Mouse (Mus musculus): ENCODE measurements around the gene Htr5b. TPM values are rescaled to one million over a fixed set of nuclear protein-coding genes. Genes with fewer than 3 reads are reported as not detected.

The Htr5b gene
- polyA plus RNA-seq (2012; rRNA removed), result not detected in 2 replicates

DNA sequence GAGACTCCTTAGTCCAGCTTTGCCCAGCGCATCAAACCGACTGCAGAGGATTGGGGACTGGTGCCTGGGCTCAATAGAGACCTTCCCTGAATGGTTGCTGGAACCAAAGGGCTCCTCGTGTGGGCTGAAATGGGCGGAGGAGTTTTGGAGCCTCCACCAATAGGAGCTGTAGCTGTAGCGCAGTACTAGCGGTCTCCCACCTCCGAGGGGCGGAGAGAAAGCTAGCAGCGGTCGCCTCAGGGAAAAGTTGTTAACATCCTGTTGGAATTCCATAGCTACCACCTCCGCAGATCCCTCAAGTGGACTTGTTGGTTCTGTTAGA, at the start of gene Htr5b:
Htr5b (minus strand) TSS at position 67 of the 322 bp plus-strand sequence.
- DNase-seq (ENCODE audit: low spot score), result no peak

DNA sequence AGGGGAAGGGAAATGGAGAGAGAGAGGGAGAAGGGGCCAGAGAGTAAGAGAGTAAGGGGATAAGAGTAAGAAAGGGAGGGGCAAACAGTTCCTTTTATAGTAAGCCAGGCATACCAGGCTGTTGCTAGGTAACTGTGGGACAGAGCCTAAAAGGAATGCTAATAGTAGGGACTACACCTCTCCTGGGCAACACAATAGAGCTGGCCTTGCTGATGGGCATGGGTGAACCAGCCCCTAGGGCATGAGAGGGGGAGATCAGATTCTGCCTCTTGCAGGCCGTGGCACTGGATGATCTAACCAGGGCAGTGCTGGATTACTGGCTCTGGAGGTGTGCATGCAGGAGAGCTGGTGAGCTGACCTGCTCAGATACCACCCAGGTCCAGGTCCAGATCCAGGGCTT, 49.2 kb upstream of the Htr5b start:
- DNase-seq (ENCODE audit: low spot score), result no peak

DNA sequence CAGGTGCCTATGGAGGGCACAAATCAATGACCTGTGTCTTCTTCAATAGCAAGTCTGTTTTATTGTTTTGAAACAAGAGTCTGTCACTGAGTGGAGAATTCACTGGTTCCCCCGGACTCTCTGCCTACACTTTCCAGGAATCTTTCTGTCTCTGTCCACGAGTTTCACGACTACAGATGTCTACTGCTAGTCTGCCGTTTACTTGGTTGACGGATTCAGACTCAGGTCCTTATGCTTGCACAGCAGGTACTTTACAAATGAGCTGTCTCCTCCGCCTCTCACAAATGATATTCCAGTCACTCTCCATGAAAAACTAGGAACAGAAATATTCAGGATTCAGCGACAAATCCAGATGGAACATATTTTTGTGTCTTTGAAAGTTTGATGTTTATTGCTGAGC, 42.3 kb upstream of the Htr5b start:
- no peak for DNase-seq (ENCODE audit: low spot score)

DNA sequence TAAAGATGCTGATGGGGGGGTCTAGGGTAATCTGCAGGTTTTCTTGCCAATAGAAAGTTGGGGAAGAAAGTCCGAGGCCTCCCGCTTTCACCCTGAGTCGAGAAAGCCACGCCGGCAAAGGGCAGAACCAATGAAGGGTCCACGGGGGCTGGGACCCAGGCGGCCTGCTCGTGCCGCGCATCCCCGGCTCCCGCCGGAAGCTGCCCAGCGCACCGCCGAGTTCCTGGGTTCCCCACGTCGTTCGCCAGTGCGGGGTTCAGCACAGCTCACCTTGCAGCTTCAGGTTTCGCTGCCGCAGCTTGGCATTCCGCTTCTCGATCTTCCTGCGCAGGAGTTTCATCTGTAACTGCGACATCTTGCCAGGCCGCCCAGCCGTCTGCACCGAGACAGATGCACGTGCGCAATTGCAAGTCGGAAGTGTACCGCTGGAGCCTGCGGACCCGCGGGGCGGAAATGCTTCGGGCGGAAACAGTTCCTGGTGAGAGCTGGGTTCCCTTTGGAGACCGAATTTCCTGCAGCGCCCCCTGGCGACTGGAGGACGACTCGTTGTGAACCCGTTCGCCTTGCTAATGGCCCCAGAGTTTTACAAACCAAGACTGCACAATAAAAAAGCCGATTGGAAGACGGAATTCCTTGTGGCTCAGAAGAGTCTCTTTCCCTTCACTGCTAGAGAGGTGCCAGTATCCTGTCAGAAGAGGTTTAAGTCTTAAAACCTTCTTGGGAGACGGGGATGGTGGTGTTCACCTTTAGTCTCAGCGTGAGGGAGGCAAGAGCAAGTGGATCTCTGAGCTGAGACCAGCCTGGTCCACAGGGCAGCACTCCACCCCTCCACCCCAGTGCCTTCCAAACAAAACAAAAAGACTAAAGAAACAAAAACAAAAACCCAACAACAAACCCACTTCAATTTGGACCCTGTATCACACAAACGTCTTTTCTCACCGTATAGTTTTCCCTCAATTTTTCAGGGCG, 39.5 kb upstream of the Htr5b start, which contains the start of gene Ddx18:
Ddx18 (minus strand) TSS at position 469 of the 969 bp plus-strand sequence.
- DNase-seq (ENCODE audit: low spot score), result peak; percentile 97

DNA sequence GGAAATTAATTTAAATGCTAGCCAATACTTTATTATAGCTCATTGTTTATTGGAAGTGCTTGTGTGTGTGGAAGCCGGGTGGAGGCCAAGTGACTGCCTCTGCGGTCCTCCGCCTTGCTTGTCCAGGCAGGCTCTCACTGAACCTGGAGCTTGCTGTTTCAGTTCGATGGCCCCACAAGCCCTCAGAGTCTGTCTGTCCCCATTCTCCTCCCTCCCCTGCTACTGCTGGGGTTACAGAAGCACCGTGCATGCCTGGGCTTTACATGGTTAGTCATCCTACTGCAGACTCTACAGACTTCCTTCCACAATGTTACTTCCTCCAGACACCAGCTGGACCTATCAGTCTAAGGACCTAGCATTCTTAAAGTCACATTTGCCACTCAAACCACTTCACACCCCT, 29.6 kb upstream of the Htr5b start:
- no peak for DNase-seq (ENCODE audit: low spot score)

DNA sequence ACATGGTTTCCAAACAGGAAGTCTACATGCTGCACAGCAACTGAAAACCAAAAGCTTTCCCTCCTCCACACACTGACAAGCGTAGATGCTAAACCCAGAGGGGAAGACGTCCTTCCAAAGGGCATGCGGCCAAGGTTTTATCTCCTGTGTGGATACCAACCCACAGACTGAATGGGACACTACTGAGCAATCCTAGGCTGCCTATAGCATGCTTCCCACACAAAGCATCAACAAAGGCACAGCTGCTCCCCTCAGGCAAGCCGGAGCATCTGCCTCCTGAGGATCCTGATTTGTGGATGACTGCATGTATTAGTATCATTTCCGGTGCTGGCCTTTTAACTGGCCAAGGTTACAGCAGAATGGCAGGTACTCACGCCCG, 23.2 kb upstream of the Htr5b start:
- DNase-seq (ENCODE audit: low spot score), result no peak

DNA sequence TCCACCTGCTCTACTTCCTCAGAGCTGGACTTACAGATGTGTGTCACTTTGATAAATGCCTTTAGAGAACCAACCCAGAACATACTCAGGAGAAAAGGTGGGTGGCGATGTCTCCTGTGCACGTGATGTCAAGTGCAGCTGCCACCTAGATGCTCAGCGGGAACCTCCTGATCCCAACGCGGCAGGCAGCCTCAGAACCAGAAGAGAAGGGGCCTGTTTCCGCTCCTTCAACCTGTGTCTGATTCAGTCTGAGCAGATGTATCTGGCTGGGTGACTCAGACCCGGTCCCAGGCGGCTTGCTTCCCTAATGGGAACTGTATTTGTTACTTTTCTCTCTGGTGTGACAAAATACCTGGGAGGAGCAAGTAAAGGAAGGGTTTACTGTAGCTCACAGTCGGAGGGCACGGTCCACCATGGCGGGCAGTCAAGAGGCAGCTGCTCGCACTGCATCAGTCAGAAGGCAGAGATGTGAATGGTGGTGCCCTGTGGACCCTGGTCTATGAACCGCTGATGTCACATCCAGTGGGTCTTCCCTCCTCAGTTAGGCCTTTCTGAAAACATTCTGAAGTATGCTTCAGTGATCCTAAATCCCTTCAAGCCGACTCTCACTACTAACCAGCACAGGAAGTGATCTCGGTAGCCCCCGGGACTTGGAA, 22.7 kb upstream of the Htr5b start:
- DNase-seq (ENCODE audit: low spot score), result no peak

DNA sequence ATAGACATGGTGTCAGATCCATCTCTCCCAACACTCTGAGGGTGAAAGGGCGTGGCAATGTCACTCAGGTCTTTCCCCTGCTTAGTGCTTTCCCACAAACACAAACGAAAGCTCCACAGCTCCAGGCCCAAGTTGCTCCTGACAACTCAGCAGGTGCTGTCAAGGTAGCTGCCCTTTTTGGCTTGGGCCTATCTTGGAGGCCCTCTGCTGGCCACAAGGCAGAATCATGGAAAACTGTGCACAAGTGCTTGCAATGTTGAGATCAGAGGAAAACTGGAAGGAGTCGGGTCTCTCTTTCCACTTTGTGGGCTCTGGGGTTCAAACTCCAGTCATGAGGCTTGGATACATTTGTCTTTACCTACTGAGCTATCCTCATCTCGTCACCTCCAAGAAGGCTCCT, 21.2 kb upstream of the Htr5b start:
- DNase-seq (ENCODE audit: low spot score), result no peak

DNA sequence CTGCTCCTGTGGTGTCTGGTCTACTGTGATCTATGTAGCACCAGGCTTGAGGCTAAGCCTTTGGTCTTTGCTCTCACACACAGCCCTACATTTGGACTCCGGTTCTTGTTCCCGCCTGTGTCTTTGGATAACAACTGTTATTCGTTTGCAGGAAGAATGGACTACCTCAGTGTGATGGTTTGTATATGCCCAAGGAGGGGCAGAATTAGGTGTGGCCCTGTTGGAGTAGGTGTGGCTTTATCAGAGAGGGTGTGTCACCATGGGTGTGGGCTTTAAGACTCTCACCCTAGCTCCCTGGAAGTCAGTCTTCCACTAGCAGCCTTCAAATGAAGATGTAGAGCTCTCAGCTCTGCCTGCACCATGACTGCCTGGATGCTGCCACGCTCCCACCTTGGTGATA, 20.4 kb upstream of the Htr5b start:
- DNase-seq (ENCODE audit: low spot score), result no peak

DNA sequence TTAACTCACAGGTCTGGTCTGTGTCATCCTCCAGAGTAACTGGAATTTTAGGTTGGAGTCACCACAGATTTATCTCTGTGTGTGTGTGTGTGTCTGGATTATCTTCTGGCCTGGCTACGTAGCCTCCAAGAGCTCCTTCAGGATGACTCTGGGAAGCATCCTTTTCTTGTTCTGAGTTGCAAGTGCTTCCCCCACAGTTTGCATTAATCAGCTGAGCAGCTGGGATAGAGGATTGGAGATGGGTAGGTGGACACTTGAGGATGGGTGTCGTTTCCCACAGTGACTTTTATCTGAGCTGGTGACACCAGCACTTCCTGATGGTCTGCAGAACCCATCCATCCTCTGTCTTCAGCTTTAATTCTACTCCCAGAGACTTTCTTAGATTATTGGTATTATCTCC, 18.6 kb upstream of the Htr5b start:
- no peak for DNase-seq (ENCODE audit: low spot score)

DNA sequence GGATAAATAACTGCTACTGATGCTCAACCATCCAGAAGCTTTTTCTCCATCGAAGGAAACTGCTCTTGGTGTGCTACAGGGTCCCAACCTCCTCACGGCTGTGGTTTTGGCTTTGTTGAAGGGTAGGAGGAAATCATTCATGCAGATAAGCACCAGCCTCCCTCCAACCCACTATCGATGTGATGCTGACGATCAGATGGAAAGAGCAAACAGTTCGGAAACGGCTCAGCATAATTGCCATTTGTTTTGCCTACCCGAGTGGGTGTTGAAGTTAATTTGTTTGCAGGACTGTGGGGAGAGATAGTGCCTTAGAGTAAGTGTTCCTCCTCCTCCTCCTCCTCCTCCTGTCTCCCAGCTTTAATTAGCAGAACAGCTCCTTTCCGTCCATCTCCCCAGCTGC, 12.1 kb upstream of the Htr5b start:
- no peak for DNase-seq (ENCODE audit: low spot score)

DNA sequence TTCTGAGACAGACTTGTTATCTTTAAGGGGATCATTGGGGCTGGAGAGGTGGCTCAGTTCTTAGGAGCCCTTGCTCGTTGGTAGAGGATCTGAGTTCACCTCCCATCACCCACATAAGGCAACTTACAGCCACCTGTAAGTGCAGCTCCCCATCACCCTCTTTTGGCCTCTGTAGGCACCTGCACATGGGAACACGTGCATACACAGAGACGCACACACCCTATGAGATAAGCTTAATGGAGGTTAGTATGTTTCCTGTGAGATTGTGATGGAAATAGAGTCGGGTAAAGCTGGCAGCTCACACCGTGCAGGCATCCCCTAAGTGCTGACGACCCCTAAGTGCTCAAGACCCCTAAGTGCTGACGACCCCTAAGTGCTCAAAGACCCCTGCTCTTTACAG, 3.2 kb upstream of the Htr5b start:
- DNase-seq (ENCODE audit: low spot score), result no peak

DNA sequence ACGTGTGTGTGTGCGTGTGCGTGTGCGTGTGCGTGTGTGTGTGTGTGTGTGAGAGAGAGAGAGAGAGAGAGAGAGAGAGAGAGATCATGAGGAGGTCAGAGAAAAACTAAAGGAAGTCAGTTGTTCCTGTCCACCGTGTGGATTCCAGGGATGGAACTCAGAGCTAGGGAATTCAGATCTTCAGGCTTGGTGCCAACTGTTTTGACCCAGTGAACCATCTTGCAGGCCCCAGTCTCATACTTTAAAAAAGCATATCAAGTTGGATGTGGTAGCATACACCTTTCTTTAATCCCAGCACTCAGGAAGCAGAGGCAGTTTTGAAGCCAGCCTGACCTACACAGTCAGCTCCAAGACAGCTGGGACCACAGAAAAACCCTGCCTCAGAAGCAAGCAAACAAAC, 1.0 kb upstream of the Htr5b start:
- DNase-seq (ENCODE audit: low spot score), result no peak

DNA sequence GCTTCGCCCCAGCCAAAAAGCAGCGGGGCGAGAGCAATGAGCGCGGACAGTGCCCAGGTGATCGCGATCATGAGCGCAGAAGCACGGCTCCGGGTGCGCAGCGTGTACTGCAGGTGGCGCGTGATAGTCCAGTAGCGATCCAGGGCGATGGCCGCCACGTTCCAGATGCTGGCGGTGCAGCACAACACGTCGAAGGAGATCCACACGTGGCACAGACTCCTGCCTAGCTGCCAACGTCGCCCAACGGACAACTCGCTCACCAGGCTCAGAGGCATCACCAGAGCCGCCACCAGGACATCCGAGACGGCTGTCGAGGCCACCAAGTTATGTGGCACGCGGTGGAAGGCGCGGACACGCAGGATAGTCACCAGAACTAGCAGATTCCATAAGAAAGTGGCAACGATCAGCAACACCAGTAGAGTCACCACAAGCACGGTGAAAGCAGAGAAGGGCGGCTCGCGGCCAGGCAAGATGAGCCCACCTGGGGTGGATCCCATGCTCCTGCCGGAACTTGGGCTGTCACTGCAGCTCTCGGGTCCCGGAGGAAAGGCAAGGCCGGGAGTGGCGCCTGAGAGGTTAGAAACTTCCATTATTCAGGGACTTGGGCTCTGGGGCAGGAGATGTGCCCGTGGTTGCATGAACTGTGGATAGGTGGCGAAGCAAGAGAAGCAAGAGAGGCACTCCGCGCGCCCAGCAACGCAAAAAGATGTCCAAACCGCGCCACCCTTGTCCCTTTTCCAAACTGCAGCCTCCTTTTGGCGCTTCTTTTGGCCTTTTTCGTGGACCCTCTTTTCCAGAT, 466 bp downstream of the Htr5b start:
- DNase-seq (ENCODE audit: low spot score), result no peak

DNA sequence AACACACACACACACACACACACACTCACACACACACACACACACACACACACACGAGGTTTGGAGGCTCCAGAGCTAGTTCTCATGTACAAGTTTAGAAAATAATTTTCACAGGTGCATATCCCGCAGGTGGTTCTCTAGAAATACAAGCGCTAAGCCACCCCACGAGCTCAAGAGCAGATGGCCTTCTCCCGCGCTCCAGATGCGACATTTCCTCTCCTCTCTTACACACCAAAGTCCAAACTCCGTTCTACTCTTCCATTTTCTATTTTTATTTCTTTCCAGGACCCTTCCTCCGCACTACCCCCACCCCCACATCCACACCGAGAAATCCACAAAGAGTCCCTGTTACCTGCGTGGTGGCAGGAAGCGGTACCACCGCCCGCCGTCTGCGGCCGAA, 1.2 kb downstream of the Htr5b start:
- DNase-seq (ENCODE audit: low spot score), result no peak

DNA sequence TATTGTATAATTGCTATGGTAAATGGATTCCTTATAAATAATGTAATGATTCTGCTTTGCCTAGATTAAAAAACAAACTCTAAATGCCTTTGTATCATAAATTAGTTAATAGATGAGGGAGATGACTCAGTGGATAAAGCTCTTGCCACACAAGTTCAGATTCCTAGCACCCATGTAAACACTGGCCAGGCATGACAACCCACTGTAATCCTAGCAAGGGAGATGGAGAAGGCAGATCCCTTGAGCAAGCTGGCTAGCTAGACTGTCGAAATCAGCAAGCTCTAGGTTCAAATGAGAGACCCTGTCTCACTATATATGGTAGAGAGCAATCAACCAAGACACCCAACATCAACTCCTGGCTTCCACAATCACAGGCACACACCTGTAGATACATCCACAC, 9.7 kb downstream of the Htr5b start:
- no peak for DNase-seq (ENCODE audit: low spot score)

DNA sequence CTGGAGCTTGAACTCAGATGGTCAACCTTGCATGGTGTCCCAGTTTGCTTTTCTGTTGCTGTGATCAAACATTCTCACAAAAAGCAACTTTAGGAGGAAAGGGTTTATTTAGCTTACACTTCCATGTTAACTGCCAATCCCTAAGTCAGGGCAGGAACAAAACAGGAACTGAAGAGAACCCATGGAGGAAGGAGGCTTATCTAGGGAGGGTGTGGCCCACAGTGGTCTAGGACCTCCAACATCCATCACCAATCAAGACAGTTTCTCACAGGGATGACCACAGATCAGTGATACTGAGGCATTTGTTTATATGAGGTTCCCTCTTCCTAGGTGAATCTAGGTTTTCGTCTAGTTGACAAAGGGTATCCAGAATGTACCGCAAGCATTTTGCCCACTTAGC, 16.3 kb downstream of the Htr5b start:
- no peak for DNase-seq (ENCODE audit: low spot score)

DNA sequence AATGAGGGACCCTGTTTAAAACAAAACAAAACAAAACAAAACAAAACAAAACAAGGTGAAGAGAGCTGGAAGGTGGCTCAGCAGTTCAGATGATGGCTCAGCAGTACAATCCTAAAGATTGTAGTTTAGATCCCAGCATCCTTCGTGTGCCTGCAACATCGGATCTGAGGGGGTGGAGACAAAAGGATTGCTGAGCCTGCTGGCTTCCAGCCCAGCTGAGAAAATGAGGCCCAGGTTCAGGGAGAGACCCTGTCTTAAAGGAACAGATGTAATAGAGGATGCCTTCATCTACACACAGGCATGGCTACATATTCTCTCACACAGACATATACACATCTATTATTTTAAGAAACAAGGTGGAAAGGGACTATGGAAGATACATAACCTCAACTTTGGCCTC, 17.1 kb downstream of the Htr5b start:
- DNase-seq (ENCODE audit: low spot score), result no peak

DNA sequence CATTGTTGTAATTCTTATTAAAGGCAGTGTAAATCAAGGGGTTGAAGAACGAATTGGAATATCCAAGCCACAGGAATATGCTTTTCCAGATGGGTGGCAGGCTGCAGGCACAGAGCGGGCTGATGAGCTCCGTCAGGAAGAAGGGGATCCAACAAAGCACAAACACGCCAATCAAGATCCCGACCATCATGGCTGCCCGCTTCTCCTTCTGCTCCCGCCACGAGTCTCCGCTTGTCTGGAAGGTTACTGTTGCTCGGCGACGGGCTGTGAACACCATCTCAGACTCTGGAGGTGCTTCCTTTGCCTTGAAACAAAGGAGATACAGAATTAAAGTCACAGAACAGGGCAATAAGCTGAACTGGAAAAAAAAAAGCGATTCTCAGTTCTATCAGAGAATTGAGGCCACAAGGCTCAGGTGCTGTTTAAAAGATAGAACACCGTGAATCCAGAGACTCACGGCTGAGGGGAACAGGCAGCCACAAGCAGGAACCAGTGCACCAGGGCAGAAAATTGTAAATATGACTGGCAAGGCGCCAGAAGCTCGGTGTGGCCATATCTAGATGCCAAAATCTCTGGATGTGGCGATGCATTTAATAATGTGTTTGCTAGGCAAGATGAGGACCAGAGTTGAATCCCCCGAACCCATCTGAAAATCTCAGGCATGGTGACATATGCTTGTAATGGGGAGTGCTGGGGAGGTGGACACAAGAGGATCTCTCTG, 17.7 kb downstream of the Htr5b start:
- no peak for DNase-seq (ENCODE audit: low spot score)

DNA sequence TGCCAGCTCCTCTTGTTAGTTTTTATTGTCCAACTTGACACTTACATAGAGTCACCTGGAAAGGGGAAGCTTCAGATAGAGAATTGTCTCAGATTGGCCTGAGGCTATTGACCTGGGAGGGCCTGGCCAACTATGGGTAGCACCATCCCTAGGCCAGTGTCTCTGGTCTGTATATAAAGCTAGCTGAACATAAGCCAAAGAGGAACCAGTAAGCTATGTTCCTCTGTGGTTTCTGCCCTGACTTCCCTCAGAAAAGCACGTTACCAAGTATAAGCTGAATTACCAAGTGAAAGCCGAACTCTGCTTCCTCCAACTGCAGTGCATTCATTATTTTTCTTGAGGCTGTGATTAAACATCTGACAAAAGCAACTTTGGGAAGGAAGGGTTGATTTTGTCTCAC, 19.5 kb downstream of the Htr5b start:
- DNase-seq (ENCODE audit: low spot score), result no peak

DNA sequence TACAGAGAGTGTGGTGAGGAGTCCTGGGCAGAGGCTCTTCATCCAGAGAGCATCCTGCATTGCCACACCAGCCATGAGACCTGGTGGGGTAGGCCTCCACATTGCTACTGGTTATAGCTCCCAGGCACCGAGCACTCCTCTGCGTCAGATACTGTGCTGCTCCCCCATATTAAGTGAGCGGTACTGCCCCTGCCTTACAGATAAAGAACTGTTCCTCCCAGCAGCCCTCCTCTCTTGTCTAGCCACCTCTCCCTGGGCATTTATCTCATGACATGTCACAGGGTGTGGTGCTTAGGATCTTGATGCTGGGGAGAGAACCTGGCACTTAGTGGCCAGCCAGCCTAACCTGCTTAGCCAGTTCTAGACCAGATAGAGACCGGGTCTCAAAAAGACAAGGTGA, 31.2 kb downstream of the Htr5b start:
- no peak for DNase-seq (ENCODE audit: low spot score)

DNA sequence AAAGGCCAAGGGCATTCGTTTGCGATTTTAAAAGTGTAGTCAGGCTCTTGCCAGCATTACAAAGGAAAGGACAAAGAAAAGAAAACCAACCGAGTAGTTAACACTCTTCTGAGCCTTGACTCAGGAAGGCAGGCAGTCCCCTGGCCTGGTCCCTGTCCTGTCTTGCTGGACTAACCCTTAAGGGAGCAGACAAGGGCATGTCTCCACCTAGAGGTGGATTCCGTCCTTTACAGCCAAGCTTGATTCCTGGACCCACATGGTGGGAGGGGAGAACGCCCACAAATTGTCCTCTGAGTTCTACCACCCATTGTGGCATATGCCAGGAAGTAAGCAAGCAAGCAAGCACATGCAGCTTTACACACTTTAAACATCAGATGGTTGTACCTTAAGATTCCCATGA, 38.0 kb downstream of the Htr5b start:
- DNase-seq (ENCODE audit: low spot score), result no peak

All from urinary bladder, adult 2 months (tissue).